Mouse (Mus musculus): ENCODE measurements around the gene Cryl1.

Cryl1 gene

DNA sequence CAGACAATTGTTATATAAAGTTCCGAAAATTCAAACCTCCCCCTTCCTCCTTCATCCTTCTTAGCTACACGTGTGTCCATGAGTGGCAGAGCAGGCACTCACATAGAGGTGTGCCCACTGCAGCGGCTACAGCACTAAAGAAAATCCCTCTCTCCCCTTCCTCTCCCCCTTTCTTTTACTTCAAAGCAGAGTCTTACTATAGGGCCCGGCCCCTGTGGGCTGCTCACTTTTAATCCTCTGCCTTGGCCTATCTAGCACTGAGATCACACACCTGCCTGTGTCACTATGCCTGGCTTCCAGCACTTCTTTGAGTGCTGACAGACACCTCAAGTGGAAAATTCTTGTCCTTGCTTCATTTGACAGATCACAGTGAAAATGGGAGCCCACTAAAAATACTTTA, 163.6 kb downstream of the Cryl1 start:
- DNase-seq (ENCODE audit: extremely low read depth, low read depth): no peak

DNA sequence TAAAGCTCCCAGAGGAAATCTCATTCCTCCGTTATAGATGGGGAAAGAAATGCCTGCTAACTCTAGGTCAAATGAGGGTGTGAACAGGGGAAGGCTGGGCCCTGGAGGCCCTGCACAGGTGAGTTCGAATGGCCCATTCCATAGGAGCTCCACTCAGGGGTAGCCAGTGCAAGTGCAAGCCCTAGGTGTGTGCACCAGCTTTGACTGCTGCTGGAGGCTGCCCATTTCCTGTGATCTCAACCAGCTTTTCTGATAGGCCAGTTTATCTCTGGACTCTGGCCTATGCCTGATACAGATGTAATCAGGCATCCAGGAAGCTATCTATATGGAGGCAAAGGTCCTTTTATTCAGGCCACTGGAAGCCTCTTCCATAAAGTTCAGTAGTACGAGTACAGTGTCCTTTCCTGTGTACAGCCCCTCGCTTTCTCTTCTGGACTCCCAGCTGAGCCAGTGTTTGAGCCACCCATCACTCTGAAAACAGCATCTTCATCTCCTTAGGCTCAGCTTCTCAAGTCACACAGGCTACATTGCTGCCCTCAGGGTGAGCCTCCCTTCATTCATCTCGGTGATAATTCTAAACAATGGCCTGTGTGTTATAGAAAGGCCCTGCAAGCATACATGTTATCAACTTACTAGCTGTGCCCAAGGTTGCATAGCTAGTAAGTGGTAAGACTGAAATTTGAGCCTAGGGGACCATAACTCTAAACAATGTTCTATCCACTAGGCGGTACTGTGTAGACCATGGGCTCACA, 167.9 kb downstream of the Cryl1 start:
- DNase-seq (ENCODE audit: extremely low read depth, low read depth): no peak

All from MEL-GATA-1-ER (cell line).